Mouse (Mus musculus): Measurements from ENCODE around the gene Inpp4b. TPM values are rescaled to one million over a fixed set of nuclear protein-coding genes. Genes with fewer than 3 reads are reported as not detected.
"Not testable (repeated sequence)": the region's sequence is repeated elsewhere in the genome, so short reads cannot be mapped to it uniquely, and the experiment has no call there.

Gene Inpp4b
- polyA plus RNA-seq, 1 experiment, result not detected

DNA sequence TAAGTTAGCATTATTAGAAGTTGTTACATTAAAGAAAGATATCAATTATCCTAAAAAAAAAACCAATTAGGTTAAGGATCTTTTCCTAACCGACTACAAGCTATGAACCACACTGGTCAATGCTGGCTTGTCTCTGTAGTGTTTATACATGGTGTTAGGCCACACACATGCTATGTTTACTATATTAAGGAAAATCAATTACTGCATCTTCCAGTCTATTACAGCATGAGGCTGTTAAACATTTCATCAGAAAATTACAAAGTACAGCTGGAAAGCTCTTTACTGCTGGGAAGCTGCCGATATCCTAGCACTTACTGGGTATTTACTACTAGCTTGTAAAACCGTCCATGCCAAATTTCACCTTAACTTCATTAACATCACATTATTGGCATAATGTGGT is 653.9 kb downstream of the Inpp4b start:
- Histone ChIP-seq H3K4me3 (ENCODE audit: insufficient read depth, low read depth, low read length) (no peak overlapping the region), H3K4me1 (ENCODE audit: control insufficient read depth, insufficient read depth, low read length) (no peaks in the 10 kb centered on the region), H3K27ac (ENCODE audit: insufficient read depth, low read depth, low read length) (no peak overlapping the region)
- 67% methylated on average over 3 of the region's 3 CpGs for WGBS
- TF ChIP-seq CTCF (IDR thresholded peaks at IDR 0.05; ENCODE audit: insufficient read depth, low read depth, low read length), result no peak
- TF ChIP-seq POLR2A (IDR thresholded peaks at IDR 0.05; ENCODE audit: insufficient read depth, low read depth, low read length), result no peak

DNA sequence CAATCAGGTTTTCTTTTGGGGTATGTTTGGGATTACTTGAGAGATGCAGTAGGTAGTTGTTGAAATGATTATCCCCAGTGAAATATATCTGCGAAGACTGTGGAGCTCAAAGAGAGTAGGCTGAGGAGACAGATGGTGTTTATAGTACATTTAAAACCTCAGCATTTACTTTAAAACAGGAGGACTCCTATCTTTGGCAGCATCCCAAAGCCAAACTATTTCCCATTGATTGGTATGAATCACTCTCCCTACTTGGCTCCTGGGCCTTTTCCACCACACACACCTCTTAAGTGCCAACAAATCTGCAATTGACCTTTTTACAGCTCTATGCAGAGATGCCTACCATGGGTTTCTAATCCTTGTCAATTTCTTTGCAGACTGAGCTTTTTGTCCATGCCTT is 654.5 kb downstream of the Inpp4b start:
- WGBS, result 68% methylated on average over 1 of the region's 1 CpGs

DNA sequence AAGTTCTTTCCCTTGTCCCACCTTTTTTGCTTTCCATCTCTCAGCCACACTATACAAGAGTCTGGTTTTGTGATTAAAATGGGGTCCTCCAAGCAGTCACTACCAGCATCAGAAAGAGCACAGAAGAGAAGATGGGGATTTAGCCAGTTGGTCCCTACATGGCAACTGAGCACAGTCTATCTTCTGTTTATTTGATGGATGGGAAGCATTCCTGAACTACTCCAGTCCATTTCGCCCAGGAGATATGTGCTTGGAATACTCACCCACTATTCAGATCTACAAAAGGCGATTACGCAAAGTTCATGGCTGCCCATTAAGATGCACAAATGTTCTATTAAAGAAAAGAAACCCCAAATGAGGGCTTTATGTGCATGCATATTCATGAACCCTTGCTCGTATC is 661.8 kb downstream of the Inpp4b start:
- TF ChIP-seq CTCF (IDR thresholded peaks at IDR 0.05; ENCODE audit: insufficient read depth, low read depth, low read length), result no peak
- TF ChIP-seq POLR2A (IDR thresholded peaks at IDR 0.05; ENCODE audit: insufficient read depth, low read depth, low read length), result no peak
- Histone ChIP-seq H3K4me1 (ENCODE audit: control insufficient read depth, insufficient read depth, low read length) (no peaks in the 10 kb centered on the region), H3K4me3 (ENCODE audit: insufficient read depth, low read depth, low read length) (no peak overlapping the region), H3K27ac (ENCODE audit: insufficient read depth, low read depth, low read length) (no peak overlapping the region)
- WGBS, result 85% methylated on average over 4 of the region's 4 CpGs

More for the DNA sequence above, 654.5 kb downstream of the Inpp4b start:
- no peak overlapping the region for H3K4me3 ChIP-seq (ENCODE audit: insufficient read depth, low read depth, low read length)
- TF ChIP-seq CTCF (IDR thresholded peaks at IDR 0.05; ENCODE audit: insufficient read depth, low read depth, low read length), result no peak
- TF ChIP-seq POLR2A (IDR thresholded peaks at IDR 0.05; ENCODE audit: insufficient read depth, low read depth, low read length), result no peak
- H3K27ac ChIP-seq (ENCODE audit: insufficient read depth, low read depth, low read length), result no peak overlapping the region
- no peaks in the 10 kb centered on the region for H3K4me1 ChIP-seq (ENCODE audit: control insufficient read depth, insufficient read depth, low read length)

- TF ChIP-seq POLR2A (IDR thresholded peaks at IDR 0.05; ENCODE audit: insufficient read depth, low read depth, low read length) (no peak), CTCF (IDR thresholded peaks at IDR 0.05; ENCODE audit: insufficient read depth, low read depth, low read length) (no peak)
- WGBS, result 40% methylated on average over 2 of the region's 2 CpGs
- H3K4me3 ChIP-seq (ENCODE audit: insufficient read depth, low read depth, low read length), result no peak overlapping the region
- H3K27ac ChIP-seq (ENCODE audit: insufficient read depth, low read depth, low read length), result no peak overlapping the region
- H3K4me1 ChIP-seq (ENCODE audit: control insufficient read depth, insufficient read depth, low read length), result no peaks in the 10 kb centered on the region
Measured at GRCm38 (mm10) chr8:82005466-82005865, 663.1 kb downstream of the Inpp4b start.

DNA sequence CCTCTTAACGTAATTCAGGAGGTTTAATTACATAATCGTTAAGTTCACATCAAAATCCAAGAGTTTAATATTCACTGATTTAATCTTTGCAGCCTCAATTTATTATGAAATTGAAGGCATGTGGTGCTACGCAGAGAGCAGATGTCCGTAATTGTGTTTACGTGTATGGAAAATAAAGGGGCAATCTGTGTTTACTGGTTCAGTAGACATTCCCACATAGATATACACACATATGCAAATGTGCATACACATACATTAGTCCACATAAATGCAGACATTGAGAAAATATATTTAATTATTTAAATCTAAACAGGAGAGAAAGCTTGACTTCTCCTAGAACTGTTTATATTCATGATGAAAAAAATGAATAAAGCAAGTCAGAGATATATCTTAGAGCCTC is 675.4 kb downstream of the Inpp4b start:
- WGBS, result 71% methylated on average over 5 of the region's 5 CpGs
- no peaks in the 10 kb centered on the region for H3K4me1 ChIP-seq (ENCODE audit: control insufficient read depth, insufficient read depth, low read length)
- no peak overlapping the region for H3K27ac ChIP-seq (ENCODE audit: insufficient read depth, low read depth, low read length)
- no peak overlapping the region for H3K4me3 ChIP-seq (ENCODE audit: insufficient read depth, low read depth, low read length)
- TF ChIP-seq POLR2A (IDR thresholded peaks at IDR 0.05; ENCODE audit: insufficient read depth, low read depth, low read length) (no peak), CTCF (IDR thresholded peaks at IDR 0.05; ENCODE audit: insufficient read depth, low read depth, low read length) (no peak)

GRCm38 (mm10) chr8:82027401-82027800 is 685.0 kb downstream of the Inpp4b start:
- TF ChIP-seq CTCF (IDR thresholded peaks at IDR 0.05; ENCODE audit: insufficient read depth, low read depth, low read length), result no peak
- 38% methylated on average over 3 of the region's 3 CpGs for WGBS
- 0 out of 2 replicates have a peak overlapping the region, but pooled peaks have one; percentile 37 for H3K27ac ChIP-seq (ENCODE audit: insufficient read depth, low read depth, low read length)
- no peak overlapping the region for H3K4me3 ChIP-seq (ENCODE audit: insufficient read depth, low read depth, low read length)
- no peaks in the 10 kb centered on the region for H3K4me1 ChIP-seq (ENCODE audit: control insufficient read depth, insufficient read depth, low read length)

DNA sequence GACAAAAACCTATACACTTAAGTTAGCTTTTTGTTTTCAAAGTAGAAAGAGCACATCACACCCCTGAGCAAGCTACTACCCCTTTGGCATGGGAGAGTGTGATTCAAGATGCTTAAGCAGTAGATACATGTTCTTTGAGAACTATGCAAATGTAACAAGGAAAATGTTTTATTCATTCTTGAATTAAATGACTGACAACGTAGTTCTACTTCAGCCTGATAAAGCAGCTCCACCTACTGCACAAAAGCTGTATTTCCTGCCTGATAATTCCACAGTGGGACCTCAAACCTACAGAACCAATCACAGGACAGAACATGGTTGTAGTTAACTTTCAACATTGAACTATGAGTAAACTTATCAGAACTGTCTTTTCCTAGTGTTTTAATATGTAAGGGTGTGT is 686.5 kb downstream of the Inpp4b start:
- Histone ChIP-seq H3K4me1 (ENCODE audit: control insufficient read depth, insufficient read depth, low read length) (no peaks in the 10 kb centered on the region), H3K27ac (ENCODE audit: insufficient read depth, low read depth, low read length) (no peak overlapping the region), H3K4me3 (ENCODE audit: insufficient read depth, low read depth, low read length) (no peak overlapping the region)
- TF ChIP-seq CTCF (IDR thresholded peaks at IDR 0.05; ENCODE audit: insufficient read depth, low read depth, low read length) (no peak), POLR2A (IDR thresholded peaks at IDR 0.05; ENCODE audit: insufficient read depth, low read depth, low read length) (no peak)
- WGBS, result 17% methylated on average over 1 of the region's 1 CpGs

DNA sequence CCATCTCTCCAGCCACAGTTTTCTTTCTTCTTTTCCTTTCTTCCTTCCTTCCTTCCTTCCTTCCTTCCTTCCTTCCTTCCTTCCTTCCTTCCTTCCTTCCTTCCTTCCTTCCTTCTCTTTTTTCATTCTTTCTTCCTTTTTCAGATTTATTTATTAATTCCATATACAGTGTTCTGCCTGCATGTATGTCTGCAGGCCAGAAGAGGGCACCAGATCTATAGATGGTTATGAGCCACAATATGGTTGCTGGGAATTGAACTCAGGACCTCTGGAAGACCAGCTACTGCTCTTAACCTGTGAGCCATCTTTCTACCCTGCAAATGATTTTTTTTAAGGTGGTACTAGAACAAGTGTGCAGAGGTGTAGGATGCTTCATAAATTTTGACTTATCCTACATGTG is 689.7 kb downstream of the Inpp4b start:
- not testable (repeated sequence) for H3K4me1 ChIP-seq (ENCODE audit: control insufficient read depth, insufficient read depth, low read length); H3K4me3 ChIP-seq (ENCODE audit: insufficient read depth, low read depth, low read length); H3K27ac ChIP-seq (ENCODE audit: insufficient read depth, low read depth, low read length)

DNA sequence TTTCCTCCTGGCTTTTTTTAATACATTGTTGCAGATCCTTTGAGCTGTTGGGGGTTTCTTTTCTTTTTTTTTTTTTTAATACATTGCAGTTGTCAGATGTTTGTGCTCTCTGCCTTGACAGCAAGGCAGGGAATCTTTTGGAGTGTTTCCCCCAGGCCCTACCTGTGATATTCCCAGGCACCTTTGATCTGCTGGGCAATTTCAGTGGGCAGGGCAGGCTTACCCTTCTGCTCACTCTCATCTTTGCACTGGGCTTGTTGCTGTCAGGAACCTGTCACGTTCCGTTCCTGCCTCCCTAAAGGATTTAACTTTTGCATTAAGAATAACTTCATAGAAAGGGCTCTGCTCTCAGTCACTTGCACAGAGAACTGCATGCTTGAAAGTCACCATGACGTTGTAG is 711.7 kb downstream of the Inpp4b start:
- TF ChIP-seq POLR2A (IDR thresholded peaks at IDR 0.05; ENCODE audit: insufficient read depth, low read depth, low read length) (no peak), CTCF (IDR thresholded peaks at IDR 0.05; ENCODE audit: insufficient read depth, low read depth, low read length) (no peak)
- no peak overlapping the region for H3K4me3 ChIP-seq (ENCODE audit: insufficient read depth, low read depth, low read length)
- H3K27ac ChIP-seq (ENCODE audit: insufficient read depth, low read depth, low read length), result no peak overlapping the region
- no peaks in the 10 kb centered on the region for H3K4me1 ChIP-seq (ENCODE audit: control insufficient read depth, insufficient read depth, low read length)
- WGBS, result 81% methylated on average over 3 of the region's 3 CpGs

DNA sequence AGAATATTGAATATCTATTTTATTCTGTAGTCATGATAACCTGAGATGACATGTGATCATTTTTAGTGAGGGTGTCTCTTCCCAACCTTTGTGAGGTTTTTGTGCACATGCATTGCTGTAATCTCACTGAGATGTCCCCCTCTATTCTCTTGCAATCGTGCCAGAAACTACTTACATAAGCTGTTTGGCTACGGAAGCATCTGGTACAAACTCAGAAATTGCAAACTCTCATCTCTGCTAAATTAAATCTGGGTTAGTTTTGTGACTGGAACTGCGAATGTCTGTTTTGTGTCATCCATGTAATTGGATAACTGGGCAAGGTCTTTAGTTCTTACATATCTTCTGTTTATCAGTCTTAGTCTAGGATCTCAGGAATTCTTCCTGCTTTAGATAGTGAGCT is 725.3 kb downstream of the Inpp4b start:
- no peak for TF ChIP-seq CTCF (IDR thresholded peaks at IDR 0.05; ENCODE audit: insufficient read depth, low read depth, low read length)
- TF ChIP-seq POLR2A (IDR thresholded peaks at IDR 0.05; ENCODE audit: insufficient read depth, low read depth, low read length), result no peak
- H3K4me3 ChIP-seq (ENCODE audit: insufficient read depth, low read depth, low read length), result no peak overlapping the region
- no peaks in the 10 kb centered on the region for H3K4me1 ChIP-seq (ENCODE audit: control insufficient read depth, insufficient read depth, low read length)
- 67% methylated on average over 3 of the region's 3 CpGs for WGBS
- H3K27ac ChIP-seq (ENCODE audit: insufficient read depth, low read depth, low read length), result no peak overlapping the region

All from olfactory bulb, adult 2 months (tissue).